Mouse (Mus musculus): Measurements from ENCODE around the gene Pigr.

The Pigr gene

DNA sequence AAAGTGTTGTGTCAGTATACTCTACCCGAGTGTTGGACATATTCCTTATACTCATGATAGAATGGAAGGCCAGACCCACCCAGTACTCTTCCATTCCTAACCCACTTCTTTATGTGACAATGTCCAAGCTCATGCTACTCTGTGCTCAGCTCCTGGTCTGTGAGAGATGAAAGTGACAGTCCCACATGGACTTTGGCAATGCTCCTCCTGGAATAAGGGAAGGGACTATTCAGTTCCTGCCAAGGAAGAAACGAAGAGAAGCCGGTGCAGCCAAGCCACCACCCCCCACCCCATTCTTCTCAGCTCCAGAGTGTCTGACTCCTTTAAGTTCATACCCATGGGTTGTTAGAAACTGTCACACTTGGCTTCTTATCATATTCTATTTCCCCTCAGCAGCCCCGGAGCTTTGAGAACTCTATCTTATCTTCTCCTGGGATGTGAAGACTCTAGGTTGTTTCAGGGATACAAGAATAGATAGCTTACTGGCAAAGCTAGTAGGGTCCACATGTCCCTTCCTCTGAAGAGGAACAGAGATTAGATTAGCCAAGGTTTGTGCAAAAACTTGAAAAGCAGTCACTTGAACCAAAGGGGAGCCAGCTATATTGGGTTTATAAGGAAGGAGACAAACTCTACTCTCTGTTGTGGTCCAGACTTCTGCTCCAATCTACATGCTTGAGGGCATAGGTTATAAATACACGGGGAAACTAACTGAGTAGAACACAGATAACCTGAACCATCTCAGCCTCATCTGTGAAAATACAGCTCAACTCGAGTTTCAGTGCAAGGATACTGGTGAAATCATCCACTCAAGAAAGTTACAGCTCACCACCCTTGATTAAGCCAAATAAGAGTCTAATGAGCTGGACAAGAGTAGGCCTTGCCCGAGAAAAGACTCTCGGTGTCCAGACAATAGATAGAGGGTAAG lies 3.7 kb downstream of the Pigr start:
- DNase-seq: peak; percentile 36 to 50

- DNase-seq: no peak
Observed at GRCm38 (mm10) chr1:130832230-130833149, 6.0 kb downstream of the Pigr start.

GRCm38 (mm10) chr1:130835161-130835936 lies 8.9 kb downstream of the Pigr start:
- peak; percentile 77 to 82 for DNase-seq

- DNase-seq: peak; percentile 47 to 62
Observed at GRCm38 (mm10) chr1:130838288-130838687, 11.8 kb downstream of the Pigr start.

GRCm38 (mm10) chr1:130840599-130841379 lies 14.3 kb downstream of the Pigr start:
- DNase-seq: no peak

DNA sequence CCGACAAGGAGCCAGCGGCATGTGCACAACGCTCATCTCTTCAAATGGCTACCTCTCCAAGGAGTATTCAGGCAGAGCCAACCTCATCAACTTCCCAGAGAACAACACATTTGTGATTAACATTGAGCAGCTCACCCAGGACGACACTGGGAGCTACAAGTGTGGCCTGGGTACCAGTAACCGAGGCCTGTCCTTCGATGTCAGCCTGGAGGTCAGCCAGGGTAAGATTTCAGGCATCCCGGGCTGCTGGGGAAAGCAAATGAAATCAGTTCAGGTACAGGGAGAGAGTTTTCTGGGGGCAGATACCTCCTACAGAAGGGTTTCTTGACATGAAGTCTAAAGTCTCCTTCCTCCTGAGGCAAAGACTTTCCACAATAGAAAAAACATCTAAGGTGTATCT lies 15.1 kb downstream of the Pigr start:
- DNase-seq: no peak

DNA sequence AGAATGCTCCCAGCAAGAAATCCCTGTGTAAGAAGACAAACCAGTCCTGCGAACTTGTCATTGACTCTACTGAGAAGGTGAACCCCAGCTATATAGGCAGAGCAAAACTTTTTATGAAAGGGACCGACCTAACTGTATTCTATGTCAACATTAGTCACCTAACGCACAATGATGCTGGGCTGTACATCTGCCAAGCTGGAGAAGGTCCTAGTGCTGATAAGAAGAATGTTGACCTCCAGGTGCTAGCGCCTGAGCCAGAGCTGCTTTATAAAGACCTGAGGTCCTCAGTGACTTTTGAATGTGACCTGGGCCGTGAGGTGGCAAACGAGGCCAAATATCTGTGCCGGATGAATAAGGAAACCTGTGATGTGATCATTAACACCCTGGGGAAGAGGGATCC lies 18.0 kb downstream of the Pigr start:
- DNase-seq: no peak

GRCm38 (mm10) chr1:130849530-130850214 lies 23.2 kb downstream of the Pigr start:
- no peak for DNase-seq

GRCm38 (mm10) chr1:130850405-130850804 lies 23.9 kb downstream of the Pigr start:
- no peak for DNase-seq

DNA sequence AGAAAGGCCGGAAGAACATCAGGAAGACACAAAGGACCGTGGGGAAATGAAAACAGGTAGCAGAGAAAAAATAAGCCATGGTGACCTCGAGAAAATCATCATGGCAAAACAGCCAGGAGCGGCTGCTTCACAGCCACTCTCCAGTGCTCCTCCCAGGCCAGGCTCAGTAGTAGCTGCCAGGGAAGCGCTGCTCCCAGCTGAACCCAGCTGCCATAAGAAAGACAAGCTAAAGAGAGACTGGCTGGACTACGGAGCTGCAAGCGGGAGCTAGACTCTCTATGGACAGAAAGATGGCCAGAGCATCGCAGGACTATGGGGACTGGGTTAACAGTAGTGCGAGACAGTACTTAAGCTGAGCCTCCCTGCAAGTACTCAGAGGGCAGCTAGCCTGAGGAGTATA lies 28.3 kb downstream of the Pigr start:
- no peak for DNase-seq

- no peak for DNase-seq
Observed at GRCm38 (mm10) chr1:130855723-130856122, 29.2 kb downstream of the Pigr start.

DNA sequence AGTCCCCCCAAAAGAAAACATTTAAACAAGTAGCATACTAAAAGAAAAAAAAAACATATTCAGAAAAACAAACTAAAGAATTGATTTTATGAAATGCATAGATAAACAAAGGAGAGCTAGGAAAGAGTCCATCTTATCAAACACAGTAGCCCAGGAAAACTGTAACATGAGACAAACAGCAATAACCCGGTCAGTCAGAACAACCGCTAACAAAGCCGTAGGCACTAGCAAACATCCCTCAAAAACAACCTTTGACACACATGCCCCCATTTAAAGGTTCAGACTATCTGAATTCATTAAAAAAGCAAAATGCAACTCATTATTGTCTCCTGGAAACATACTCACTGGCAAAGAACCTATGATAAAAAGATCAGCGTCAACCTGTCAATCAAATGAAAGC lies 31.0 kb downstream of the Pigr start:
- no peak for DNase-seq

DNA sequence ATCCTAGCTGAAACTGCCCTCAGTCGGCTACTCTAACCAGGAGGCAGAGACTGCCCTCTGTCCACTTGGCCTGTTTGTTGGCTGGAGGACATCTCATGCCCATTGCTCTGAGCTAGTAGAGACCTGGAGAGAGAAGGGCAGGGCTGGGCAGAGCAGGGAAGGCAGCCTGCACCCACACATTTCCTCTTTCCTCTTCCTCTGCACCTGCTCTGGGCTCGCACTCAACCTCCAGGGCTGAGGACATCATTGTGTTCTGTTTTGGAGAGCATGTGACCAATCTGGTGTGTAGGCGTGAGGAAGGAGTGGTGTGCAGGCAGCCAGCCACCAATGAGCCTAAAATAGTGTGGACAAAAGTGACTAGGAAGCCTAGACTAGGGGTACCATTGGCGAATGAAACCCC lies 37.8 kb downstream of the Pigr start:
- no peak for DNase-seq

DNA sequence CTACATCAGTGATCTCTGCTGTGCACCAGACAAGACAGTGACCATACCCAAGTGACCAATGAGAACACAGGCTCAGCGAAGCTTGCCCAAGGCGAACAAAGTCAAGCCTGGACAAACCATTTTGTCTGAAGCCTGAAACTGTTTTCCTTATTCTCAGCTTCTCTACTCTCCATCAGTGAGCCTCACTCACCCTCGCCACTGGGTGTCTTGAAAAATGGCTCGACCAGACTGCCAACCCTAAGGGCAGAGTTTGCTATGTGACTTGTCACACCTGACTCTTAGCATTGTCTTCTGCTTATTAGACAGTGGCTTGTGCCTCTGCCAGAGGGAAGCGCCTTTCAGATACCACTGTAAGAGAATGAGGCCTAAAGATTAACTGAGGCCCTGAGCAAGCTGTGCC lies 38.3 kb downstream of the Pigr start:
- no peak for DNase-seq

GRCm38 (mm10) chr1:130865541-130866221 lies 39.2 kb downstream of the Pigr start, which contains the start of gene Fcmr:
Fcmr (plus strand) TSS chr1:130865669.
- no peak for DNase-seq

GRCm38 (mm10) chr1:130872912-130873311 lies 46.4 kb downstream of the Pigr start:
- no peak for DNase-seq

DNA sequence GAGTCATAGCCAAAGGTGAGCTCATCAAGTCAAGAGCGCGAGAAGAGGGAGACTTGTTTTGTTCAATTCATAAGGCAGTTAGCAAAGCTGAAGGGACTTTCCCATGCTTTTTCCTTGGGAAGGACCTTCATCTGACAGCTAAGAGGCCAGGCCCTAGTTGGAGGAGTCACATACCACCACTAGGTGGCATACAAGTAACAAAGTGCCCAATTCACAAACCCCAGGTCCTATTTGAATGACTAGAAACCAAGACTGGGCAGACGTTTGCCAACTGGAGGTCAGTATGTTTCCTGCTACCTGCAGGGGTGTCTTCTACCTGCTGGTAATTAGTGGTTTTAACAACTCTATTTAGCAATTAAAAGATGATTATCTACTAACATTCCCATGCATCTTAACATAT lies 48.7 kb downstream of the Pigr start:
- peak; percentile 76 to 84 for DNase-seq

GRCm38 (mm10) chr1:130875910-130876309 lies 49.4 kb downstream of the Pigr start:
- no peak for DNase-seq

- DNase-seq: peak; percentile 81 to 92
Observed at GRCm38 (mm10) chr1:130876931-130877509, 50.5 kb downstream of the Pigr start.
